Mouse (Mus musculus): ENCODE results near the gene Nr4a3. TPM values are rescaled to one million over a fixed set of nuclear protein-coding genes. Genes with fewer than 3 reads are reported as not detected.

Nr4a3 gene
- total RNA-seq (2015): 0.59 and 0.88 TPM in 2 replicates
- 0.20 and 2.5 TPM in 2 replicates for total RNA-seq (2017)

- ATAC-seq (replicated peaks; ENCODE audit: poor library complexity): peak; percentile 53
These were observed at the start of gene Nr4a3 for GRCm38 (mm10) chr4:48044491-48045211. Gene Nr4a3 (plus strand): TSS chr4:48045153.

- no peak for ATAC-seq (replicated peaks; ENCODE audit: poor library complexity)
These were observed 42.0 kb upstream of the Nr4a3 start for GRCm38 (mm10) chr4:48002969-48003368.

- no peak for ATAC-seq (replicated peaks; ENCODE audit: poor library complexity)
These were observed 41.5 kb upstream of the Nr4a3 start for GRCm38 (mm10) chr4:48003456-48003855.

- ATAC-seq (replicated peaks; ENCODE audit: poor library complexity): peak; percentile 29; the same call in 1 of the 2 replicates
These were observed 38.6 kb upstream of the Nr4a3 start for GRCm38 (mm10) chr4:48006355-48006754.

- ATAC-seq (replicated peaks; ENCODE audit: poor library complexity): no peak
These were observed 32.7 kb upstream of the Nr4a3 start for GRCm38 (mm10) chr4:48012209-48012608.

- ATAC-seq (replicated peaks; ENCODE audit: poor library complexity): no peak
These were observed 22.0 kb upstream of the Nr4a3 start for GRCm38 (mm10) chr4:48022966-48023365.

- peak; percentile 50; the same call in 1 of the 2 replicates for ATAC-seq (replicated peaks; ENCODE audit: poor library complexity)
These were observed 15.3 kb upstream of the Nr4a3 start for GRCm38 (mm10) chr4:48029652-48030051.

- no peak for ATAC-seq (replicated peaks; ENCODE audit: poor library complexity)
These were observed 10.7 kb upstream of the Nr4a3 start for GRCm38 (mm10) chr4:48034287-48034686.

- no peak for ATAC-seq (replicated peaks; ENCODE audit: poor library complexity)
These were observed 7.3 kb upstream of the Nr4a3 start for GRCm38 (mm10) chr4:48037646-48038045.

GRCm38 (mm10) chr4:48038847-48039246, 6.1 kb upstream of the Nr4a3 start:
- no peak for ATAC-seq (replicated peaks; ENCODE audit: poor library complexity)

GRCm38 (mm10) chr4:48039736-48040135, 5.2 kb upstream of the Nr4a3 start:
- ATAC-seq (replicated peaks; ENCODE audit: poor library complexity): no peak

GRCm38 (mm10) chr4:48042466-48042785, 2.5 kb upstream of the Nr4a3 start:
- no peak for ATAC-seq (replicated peaks; ENCODE audit: poor library complexity)

- ATAC-seq (replicated peaks; ENCODE audit: poor library complexity): peak; percentile 61
These were observed 1.9 kb upstream of the Nr4a3 start for GRCm38 (mm10) chr4:48042786-48043701.

- no peak for ATAC-seq (replicated peaks; ENCODE audit: poor library complexity)
These were observed 837 bp upstream of the Nr4a3 start for GRCm38 (mm10) chr4:48044141-48044490.

GRCm38 (mm10) chr4:48045281-48045720, 348 bp downstream of the Nr4a3 start:
- no peak for ATAC-seq (replicated peaks; ENCODE audit: poor library complexity)

GRCm38 (mm10) chr4:48045721-48046460, 938 bp downstream of the Nr4a3 start:
- ATAC-seq (replicated peaks; ENCODE audit: poor library complexity): no peak

GRCm38 (mm10) chr4:48046461-48046901, 1.5 kb downstream of the Nr4a3 start:
- ATAC-seq (replicated peaks; ENCODE audit: poor library complexity): no peak

GRCm38 (mm10) chr4:48047136-48047765, 2.3 kb downstream of the Nr4a3 start:
- no peak for ATAC-seq (replicated peaks; ENCODE audit: poor library complexity)

GRCm38 (mm10) chr4:48047766-48048371, 2.9 kb downstream of the Nr4a3 start:
- ATAC-seq (replicated peaks; ENCODE audit: poor library complexity): no peak
